Mouse (Mus musculus): ENCODE data around the gene Plxna2.

Gene Plxna2

DNA sequence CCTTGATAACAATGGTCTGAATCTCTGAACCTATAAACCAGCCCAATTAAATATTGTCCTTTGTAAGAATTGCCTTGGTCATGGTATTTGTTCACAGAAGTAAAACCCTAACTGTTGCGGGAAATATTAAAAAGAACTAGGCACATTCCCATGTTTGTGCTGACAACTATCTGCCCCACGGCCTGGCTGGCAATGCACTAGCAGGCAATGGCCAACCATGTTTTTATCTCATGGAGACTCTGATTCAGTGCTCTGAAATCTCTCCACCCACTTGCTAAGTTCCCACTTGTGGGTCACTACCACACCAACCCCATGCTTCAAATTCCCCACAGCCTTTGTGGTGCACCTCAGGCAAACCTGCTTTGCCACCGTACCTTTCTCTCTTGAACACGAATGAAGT, 202.9 kb downstream of the Plxna2 start:
- DNase-seq (ENCODE audit: low spot score), result no peak

- DNase-seq (ENCODE audit: low spot score), result no peak
Observed at GRCm38 (mm10) chr1:194821721-194822120, 203.7 kb downstream of the Plxna2 start.

DNA sequence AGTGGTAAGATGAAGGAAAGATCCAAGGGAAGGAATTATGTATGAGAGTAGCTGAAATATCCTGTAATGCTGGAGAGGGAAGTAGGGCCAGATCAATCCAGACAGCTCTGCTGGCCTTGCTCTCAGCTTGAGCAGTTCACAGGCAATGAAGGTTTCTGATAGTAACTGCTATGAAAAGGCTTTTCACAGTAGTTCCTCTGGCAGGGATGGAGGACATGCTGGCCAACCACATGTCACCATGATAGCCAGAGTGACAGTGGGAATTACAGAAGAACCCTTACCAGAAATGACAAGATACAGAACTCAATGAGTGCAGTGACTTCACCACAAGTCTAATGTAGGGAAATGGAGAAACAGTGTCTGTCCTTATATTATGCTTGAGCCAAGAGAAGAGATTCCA, 210.3 kb downstream of the Plxna2 start:
- DNase-seq (ENCODE audit: low spot score), result no peak

GRCm38 (mm10) chr1:194835238-194835637, 217.2 kb downstream of the Plxna2 start:
- no peak for DNase-seq (ENCODE audit: low spot score)

GRCm38 (mm10) chr1:194836182-194836581, 218.2 kb downstream of the Plxna2 start:
- DNase-seq (ENCODE audit: low spot score), result no peak

DNA sequence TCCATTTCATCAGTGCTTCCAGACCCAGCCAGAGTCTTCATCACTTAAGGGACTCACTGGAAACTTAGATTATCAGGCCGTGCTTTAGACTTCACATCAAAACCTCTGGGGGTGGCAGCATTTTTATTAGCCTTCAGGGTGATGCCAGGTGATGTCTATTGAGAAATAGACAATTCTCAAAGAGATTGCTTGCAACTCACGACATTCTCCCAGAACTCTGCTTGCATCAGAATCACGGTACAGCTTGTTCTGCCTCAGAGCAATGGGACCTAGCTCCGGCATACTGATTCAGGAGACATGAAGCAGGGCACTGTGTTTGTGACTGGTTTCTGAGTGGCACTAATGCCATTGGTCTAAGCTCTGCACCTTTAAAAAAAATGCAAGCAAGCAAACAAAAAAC, 218.7 kb downstream of the Plxna2 start:
- no peak for DNase-seq (ENCODE audit: low spot score)

DNA sequence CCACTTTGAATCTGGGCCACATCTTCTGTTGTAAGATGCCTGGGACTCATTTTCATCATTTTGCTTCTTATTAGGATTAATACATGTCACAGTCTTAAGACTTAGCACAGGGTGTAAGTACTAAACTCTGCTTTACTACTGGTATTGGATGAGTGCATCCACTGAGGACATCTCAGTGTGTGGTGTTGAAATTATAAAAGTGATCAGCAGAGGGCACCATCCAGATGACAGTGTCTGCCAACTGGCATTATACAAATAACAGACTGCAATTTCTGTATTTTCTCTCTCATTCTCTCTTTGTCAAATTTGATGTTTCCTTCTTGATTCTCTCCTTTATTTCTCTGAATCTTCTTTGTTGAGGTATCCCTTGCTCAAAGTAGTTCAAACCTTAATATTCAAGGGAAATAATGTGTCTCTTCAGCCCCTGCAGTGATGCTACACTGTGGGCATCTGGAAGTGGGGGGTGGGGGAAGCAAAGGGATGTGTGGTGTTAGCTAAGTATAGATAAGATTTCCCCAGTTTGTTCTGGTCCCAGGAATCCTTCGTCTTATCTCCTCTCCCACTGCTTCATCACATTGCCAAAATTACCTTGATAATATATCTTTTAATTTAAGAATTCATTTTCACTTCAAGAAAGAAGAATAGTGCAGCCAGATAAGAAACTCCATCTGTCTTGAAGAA, 221.4 kb downstream of the Plxna2 start:
- DNase-seq (ENCODE audit: low spot score), result no peak

DNA sequence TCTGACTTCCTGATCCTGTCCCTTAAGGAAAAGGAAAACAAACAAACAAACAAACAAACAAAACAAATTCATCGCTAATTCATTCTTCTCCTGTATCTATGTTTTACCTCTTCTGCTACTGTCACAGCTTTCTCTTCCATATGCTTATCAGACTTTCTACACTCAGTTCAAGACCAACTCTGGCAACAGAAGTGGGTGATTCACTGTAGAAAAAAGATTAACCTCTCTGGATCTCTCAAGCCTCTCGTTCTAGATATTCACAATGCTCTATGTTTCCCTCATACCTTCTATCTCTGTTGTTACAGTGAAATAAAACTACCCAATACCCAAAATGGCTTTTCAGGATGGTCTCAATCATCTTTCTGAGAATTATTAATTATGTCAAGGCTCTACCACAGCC, 225.0 kb downstream of the Plxna2 start:
- no peak for DNase-seq (ENCODE audit: low spot score)

DNA sequence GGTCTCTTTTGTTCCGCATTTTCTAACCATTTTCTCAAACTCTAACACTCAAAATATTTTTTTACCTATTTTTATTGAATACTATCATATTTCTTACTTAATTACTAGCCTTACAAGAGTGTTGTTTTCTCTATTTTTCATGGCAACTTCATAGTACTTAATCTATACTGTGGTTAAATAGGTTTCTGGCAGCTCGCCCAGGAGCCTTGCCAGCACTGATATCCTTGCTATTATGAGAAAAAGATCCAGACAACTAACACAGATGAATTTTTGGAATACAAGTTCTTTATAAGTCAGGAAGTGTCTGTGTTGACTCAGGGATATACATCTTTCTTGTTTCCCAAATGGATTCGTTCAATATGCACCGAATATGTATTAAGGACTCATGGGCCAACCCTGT, 229.0 kb downstream of the Plxna2 start:
- DNase-seq (ENCODE audit: low spot score), result no peak

DNA sequence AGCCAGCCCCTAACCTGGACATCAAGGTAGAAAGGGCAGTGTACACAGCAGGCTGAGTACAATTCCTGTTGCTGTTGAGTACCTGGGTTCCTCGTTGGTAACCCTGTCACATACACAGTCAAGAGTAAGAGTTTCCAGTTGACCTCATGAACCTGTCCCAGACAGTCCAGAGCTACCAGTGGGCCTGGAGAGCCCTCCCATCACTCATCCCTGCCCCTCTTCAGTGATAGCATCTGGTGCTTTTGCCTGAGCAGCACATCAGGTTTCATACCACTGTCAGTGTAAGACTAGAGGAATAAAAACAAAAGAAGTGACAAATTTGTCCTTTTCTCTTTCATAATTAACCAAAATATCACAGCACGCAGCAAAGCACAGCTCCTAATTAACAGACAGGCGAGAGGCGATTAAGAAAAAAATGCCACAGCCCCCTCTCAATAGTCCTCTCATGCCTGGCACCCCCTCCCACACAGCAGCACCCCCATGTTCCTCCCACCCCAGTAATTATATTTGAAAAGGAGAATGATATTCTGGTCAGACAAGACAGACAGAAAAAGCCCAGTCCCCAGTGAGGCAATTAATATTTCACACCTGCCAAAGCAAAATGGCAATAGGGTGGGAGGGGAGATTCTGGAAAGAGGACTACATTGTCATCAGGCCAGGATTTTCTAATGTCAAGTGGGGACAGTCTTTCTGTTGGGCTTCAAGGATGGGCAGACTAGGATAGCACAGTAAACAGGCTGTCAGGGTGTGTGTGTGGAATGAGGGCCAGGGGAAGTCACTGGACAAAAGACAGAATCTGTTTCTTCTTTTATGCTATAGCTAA, 233.4 kb downstream of the Plxna2 start:
- DNase-seq (ENCODE audit: low spot score), result no peak

DNA sequence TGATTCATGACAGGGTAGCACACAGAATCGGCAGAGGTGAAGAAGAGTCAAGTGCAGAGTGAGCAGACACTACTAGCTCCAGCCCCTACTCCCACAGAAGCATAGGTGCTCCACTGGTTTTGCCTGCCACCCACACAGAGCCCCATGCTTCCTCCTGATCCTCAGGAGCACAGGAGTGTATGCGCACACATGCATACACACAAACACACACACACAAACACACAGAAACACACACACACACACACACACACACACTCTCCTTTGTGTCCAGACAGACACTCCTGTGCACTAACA, 234.0 kb downstream of the Plxna2 start:
- DNase-seq (ENCODE audit: low spot score), result no peak
